ENCODE assay signal across 8 mouse cellular contexts in the genomic region with DNA sequence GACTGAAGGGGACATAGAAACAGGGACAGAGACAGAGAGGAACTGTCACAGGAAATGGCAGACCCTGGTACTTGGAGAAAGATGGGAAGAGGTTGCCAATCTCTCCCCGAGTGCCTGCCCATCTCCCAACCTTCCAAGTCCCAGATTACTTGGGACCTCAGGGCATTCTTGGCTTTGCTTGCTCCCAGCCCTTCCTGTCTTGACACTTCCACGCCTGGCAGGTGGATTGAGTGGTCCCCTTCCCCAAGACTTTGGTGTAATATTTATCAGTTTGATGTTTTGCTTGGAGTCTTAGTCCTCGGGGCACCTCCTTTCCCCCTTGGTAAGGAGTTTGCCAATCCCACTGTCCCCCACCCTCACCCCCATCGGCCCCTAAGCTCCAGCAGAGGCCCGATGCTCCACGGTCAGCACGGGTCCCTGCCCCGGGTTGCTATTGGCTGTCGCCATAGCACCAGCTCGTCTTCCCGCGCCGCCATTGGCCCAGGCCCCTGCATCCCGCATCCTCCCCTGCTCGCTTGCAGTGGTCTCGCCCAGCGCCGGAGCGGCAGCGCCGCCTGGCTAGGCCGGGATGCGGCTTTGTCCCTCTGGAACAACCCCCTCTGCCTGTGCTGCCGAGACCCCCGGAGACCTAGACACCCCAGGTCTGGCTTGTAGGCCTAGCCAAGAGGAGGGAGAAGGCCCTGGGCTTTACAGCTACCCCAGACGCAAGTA. TPM values are rescaled to one million over a fixed set of nuclear protein-coding genes. Genes with fewer than 3 reads are reported as not detected.
A peak's percentile ranks its signal among the peaks of the same experiment; 100 is the strongest.
DNase-seq lines count a peak whose midpoint lies in the region; ATAC-seq lines count a peak whose summit lies in the region.

No protein-coding gene starts in this region.

- H3K4me3 ChIP-seq in embryonic facial prominence, embryonic 11.5 days (ENCODE audit: low read depth, low read length): peak overlapping the region; percentile 43

- peaks cover 35% of the 10 kb centered on the region for H3K27me3 ChIP-seq in embryonic facial prominence, embryonic 11.5 days (ENCODE audit: control insufficient read depth, insufficient read depth, low read length)

- 4% methylated on average over 26 of the region's 26 CpGs for WGBS in embryonic facial prominence, embryonic 11.5 days

- H3K9ac ChIP-seq in embryonic facial prominence, embryonic 11.5 days (replicated peaks; ENCODE audit: low read length): peak overlapping the region; percentile 70

- DNase-seq in thymus, postnatal 0 days (ENCODE audit: low spot score): peak; percentile 20
- DNase-seq in thymus, postnatal 14 days: no peak
- peak; percentile 89 for DNase-seq in embryonic facial prominence, embryonic 11.5 days (ENCODE audit: low spot score)
- peak; percentile 75 for DNase-seq in heart, postnatal 4 days
- peak; percentile 92 to 94 for DNase-seq in left cerebral cortex, postnatal 10 days (ENCODE audit: extremely low spot score in 1 of 2, low spot score in 2 of 2)
- peak; percentile 94 for DNase-seq in retina, postnatal 1 day
- DNase-seq in spleen, postnatal 14 days (ENCODE audit: low spot score in 2 of 2): no peak
- no peak for DNase-seq in ovary, adult 18-20 months (ENCODE audit: low spot score)

- H3K9me3 ChIP-seq in embryonic facial prominence, embryonic 11.5 days (replicated peaks; ENCODE audit: control insufficient read depth, low read length): no peaks in the 10 kb centered on the region

- peak overlapping the region; percentile 61; the same call in 1 of the 2 replicates for H3K27ac ChIP-seq in embryonic facial prominence, embryonic 11.5 days (replicated peaks; ENCODE audit: low read depth, low read length)

- H3K4me2 ChIP-seq in embryonic facial prominence, embryonic 11.5 days (ENCODE audit: low read depth, low read length): peak overlapping the region; percentile 43

- peaks cover 2% of the 10 kb centered on the region; the same call in 1 of the 2 replicates for H3K36me3 ChIP-seq in embryonic facial prominence, embryonic 11.5 days (replicated peaks; ENCODE audit: control insufficient read depth, insufficient read depth, low read depth, low read length)

- peak; percentile 76 for ATAC-seq in embryonic facial prominence, embryonic 11.5 days (replicated peaks; ENCODE audit: insufficient number of reproducible peaks, low FRiP score, low TSS enrichment, low read depth)

- H3K4me1 ChIP-seq in embryonic facial prominence, embryonic 11.5 days (ENCODE audit: control insufficient read depth, insufficient read depth, low read length): no peaks in the 10 kb centered on the region; the same call in 1 of the 2 replicates

- intact Hi-C loops in left cerebral cortex, postnatal 10 days (cut with DNase I): no loop called here

RNA-seq across cellular contexts. Expression of gene Apc2, which starts 2.9 kb away (rescaled TPM):
- 0.10 and 0.24 TPM in 2 replicates for polyA plus RNA-seq in thymus, postnatal 0 days (2015; fragmentation: Nextera tagmentation; extraction: Ambion mirVana)
- polyA plus RNA-seq in embryonic facial prominence, embryonic 11.5 days (2014; fragmentation: Nextera tagmentation; extraction: Ambion mirVana): 11.0 and 15.8 TPM in 2 replicates
- total RNA-seq in heart, postnatal 4 days (2021): 1 to 10 TPM; 6.0 to 6.2 TPM
- total RNA-seq in left cerebral cortex, postnatal 10 days (2021): 100 to 1,000 TPM; 175 to 194 TPM

RNA-seq across cellular contexts. Expression of gene Rps15, which starts 6.5 kb away (rescaled TPM):
- polyA plus RNA-seq in thymus, postnatal 0 days (2015; fragmentation: Nextera tagmentation; extraction: Ambion mirVana): 1,158 and 1,206 TPM in 2 replicates
- polyA plus RNA-seq in embryonic facial prominence, embryonic 11.5 days (2014; fragmentation: Nextera tagmentation; extraction: Ambion mirVana): 886 and 948 TPM in 2 replicates
- 1,000 to 10,000 TPM in 1 of 2 experiments, 100 to 1,000 TPM in 1; 949 to 1,003 TPM for total RNA-seq in heart, postnatal 4 days (2021)
- 100 to 1,000 TPM; 784 to 803 TPM for total RNA-seq in left cerebral cortex, postnatal 10 days (2021)

RNA-seq across cellular contexts. Expression of gene 2310011J03Rik, which starts 21.6 kb away (rescaled TPM):
- 72.7 and 81.1 TPM in 2 replicates for polyA plus RNA-seq in thymus, postnatal 0 days (2015; fragmentation: Nextera tagmentation; extraction: Ambion mirVana)
- polyA plus RNA-seq in embryonic facial prominence, embryonic 11.5 days (2014; fragmentation: Nextera tagmentation; extraction: Ambion mirVana): 36.5 and 41.6 TPM in 2 replicates
- total RNA-seq in heart, postnatal 4 days (2021): 10 to 100 TPM; 16.9 TPM
- 10 to 100 TPM; 19.9 to 21.0 TPM for total RNA-seq in left cerebral cortex, postnatal 10 days (2021)

RNA-seq across cellular contexts. Expression of gene Pcsk4, which starts 30.6 kb away (rescaled TPM):
- polyA plus RNA-seq in thymus, postnatal 0 days (2015; fragmentation: Nextera tagmentation; extraction: Ambion mirVana): 4.4 and 4.6 TPM in 2 replicates
- polyA plus RNA-seq in embryonic facial prominence, embryonic 11.5 days (2014; fragmentation: Nextera tagmentation; extraction: Ambion mirVana): 1.6 and 2.9 TPM in 2 replicates
- total RNA-seq in heart, postnatal 4 days (2021): 1 to 10 TPM; 1.3 to 2.0 TPM
- 1 to 10 TPM; 9.8 to 9.9 TPM for total RNA-seq in left cerebral cortex, postnatal 10 days (2021)

RNA-seq across cellular contexts. Expression of gene Reep6, which starts 31.0 kb away (rescaled TPM):
- polyA plus RNA-seq in thymus, postnatal 0 days (2015; fragmentation: Nextera tagmentation; extraction: Ambion mirVana): 0.26 and 0.30 TPM in 2 replicates
- 4.3 and 4.5 TPM in 2 replicates for polyA plus RNA-seq in embryonic facial prominence, embryonic 11.5 days (2014; fragmentation: Nextera tagmentation; extraction: Ambion mirVana)
- 1 to 10 TPM; 1.6 to 1.8 TPM for total RNA-seq in heart, postnatal 4 days (2021)
- total RNA-seq in left cerebral cortex, postnatal 10 days (2021): 10 to 100 TPM in 1 of 2 experiments, 1 to 10 TPM in 1; 9.3 to 10.1 TPM

Comparison
In these comparisons a context has a peak if more than half of its experiments do, and no peak if none do; other contexts are left out.
1. DNase-seq: peak in thymus, postnatal 0 days (single experiment), embryonic facial prominence, embryonic 11.5 days (single experiment), heart, postnatal 4 days (single experiment), left cerebral cortex, postnatal 10 days (2 of 2) and retina, postnatal 1 day (single experiment); none in thymus, postnatal 14 days (single experiment), spleen, postnatal 14 days (0 of 2) and ovary, adult 18-20 months (single experiment).
2. RNA of gene Apc2, which starts 2.9 kb away (total RNA-seq): 175 to 194 TPM in left cerebral cortex, postnatal 10 days; 6.0 to 6.2 TPM in heart, postnatal 4 days; every median in the first group is over 10 times any median in the second.